Mouse (Mus musculus): ENCODE measurements around the gene Ube2e2.
"Not testable (repeated sequence)": the region's sequence is repeated elsewhere in the genome, so short reads cannot be mapped to it uniquely, and the experiment has no call there.

Gene Ube2e2

DNA sequence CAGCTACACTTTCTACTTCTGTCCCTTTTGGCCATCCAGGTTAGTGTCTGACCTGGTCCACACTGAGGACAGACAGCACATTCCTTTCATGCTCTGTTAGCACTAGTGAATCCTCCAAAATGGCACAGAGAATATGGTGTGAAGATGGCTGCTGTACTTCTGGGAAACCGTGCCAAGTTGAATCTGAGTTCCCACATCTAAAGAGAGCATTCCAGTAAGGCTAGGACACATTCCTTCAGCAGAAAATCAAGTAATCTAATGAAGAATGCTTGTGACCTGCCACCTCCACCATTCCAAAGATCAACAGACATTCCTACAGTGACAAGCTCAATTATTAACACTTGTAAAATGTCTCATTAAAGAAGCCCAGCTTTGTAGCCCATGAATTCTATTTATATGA lies 265.9 kb downstream of the Ube2e2 start:
- no peak for DNase-seq (ENCODE audit: low read depth)

DNA sequence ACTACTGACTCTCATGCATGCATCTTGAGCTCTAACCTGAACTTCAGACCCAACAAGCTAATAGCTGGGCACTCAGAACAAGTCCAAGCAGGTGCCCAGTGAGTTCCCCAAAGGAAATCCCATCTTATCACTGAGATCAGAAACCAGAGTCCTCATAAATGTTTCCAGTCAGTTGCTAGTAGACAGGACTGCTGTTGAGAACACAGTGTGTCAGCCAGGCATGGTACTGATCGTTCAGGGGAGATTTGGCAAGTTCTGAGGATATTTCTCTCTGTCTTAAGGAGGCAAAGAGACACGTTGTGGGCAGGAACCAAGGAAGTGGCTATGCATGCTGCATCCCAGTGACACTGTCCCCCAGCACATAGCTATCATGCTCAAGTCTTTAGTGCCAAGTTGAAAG lies 275.5 kb downstream of the Ube2e2 start:
- no peak for DNase-seq (ENCODE audit: low read depth)

DNA sequence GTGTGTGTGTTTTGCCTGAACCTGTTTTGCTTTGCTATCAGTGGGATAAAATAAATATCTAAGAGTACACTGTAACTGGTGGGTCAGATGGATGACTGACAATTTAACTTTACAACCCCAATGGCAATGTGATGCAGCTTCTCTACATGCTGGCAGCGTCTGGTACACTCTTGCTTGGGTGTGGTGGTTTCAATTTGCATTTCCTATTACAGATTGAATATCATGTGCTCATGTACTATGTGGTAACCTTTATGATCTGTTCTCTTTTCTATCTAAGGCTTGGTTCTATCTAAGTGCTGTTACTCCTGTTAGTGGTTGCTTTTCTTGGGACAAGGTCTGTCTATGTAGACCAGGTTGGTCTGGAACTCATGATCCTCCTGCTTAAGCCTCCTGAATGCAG lies 292.1 kb downstream of the Ube2e2 start:
- no peak for DNase-seq (ENCODE audit: low read depth)

DNA sequence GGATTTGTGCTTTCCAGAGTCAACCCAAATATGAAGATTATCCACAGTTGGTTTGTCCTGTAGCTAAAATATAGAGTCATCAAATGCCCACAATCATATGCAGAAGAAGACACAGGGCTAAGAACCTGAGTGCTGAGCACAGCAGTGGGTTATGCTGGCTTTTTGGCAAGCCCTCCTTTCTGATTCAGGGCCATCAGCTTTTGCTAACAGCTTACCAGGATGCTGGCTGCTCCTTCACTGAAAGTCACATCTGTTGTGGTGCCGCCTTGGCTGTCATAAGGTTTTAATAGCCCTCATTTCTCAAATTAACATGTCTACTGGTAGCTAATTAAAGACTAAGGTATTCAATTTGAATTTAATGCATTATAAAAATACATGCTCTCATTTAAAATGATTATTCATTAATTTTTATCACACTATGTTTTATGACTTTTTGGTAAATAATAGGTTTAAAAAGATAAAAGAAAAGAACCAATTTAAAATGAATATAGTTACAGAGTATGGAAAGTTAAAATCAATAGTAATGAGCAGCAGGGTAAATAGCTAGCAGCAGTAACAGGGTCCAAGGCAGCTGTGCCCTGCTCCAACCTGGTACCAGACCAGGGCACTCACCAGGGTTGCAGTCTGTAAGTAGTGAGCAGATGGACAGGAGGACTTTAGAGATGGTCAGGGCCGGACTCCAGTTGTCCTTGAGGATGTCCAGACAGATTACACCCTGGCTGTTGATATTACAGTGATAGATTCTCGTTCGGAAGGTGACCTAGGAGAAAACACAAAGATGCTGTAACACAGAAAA lies 307.6 kb downstream of the Ube2e2 start:
- no peak for DNase-seq (ENCODE audit: low read depth)

DNA sequence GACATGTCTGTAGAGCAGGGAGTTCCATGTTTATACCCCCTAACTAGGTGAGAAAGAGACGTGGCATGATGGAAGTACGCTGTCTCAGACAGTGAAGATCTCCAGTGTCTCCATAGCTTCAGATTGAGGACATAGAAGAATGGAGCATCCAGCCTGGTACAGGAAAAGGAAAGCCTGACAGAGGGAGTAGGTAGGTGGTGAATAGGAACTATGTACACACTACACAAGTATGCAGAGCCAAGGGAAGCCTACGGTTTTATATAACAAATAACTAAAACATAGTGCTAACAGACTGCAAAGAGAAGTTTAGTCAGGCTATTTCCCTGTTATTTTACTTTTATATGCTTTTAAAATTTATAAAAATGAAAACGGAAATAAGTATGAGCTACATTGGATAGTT lies 312.3 kb downstream of the Ube2e2 start:
- DNase-seq (ENCODE audit: low read depth), result no peak

DNA sequence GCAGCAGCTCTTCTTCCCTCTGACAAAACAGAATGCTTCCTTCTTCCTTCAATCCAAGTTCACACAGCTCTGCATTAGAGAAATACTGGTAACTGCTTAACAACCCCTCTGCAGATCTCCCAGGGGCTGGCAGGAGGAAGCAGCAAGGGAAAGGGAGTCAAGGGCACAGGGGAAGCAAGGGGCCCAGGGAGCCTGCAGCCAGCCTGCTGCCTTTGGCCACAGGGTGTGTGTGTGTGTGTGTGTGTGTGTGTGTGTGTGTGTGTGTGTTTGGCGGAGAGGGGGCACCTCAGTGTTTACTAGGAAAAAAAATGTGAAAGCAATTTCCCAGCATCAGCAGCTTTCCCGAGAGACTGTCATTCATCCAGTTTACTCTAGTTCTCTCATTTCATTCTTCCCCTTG lies 319.3 kb downstream of the Ube2e2 start:
- DNase-seq (ENCODE audit: low read depth), result no peak

DNA sequence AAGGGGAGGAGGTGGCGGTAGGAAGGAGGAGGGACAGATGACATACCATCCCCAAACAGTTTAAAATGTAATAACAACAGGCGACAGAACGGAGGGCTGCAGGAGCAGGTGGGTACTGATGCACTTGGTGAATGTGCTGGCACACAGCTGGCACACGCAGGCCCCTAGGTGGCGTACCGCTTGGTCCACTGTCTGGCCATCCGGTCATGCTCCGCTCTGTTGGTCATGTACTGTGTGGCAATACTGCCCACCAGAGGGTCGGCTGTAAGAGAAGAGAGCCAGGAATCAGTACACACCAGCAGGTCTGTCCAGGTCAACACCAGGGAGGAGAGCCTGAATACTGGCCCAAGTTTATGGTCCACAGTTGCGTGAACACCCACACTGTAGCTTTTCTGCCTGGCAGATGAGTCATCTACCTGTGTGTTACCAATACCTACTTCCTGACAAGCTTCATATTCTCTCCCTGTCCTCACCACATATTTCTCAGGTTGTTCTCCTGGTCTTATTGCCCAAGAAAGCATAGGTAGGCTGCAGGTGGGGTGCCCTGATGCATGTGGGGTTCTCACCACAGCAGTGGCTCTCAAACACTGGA lies 319.8 kb downstream of the Ube2e2 start:
- DNase-seq (ENCODE audit: low read depth), result no peak

DNA sequence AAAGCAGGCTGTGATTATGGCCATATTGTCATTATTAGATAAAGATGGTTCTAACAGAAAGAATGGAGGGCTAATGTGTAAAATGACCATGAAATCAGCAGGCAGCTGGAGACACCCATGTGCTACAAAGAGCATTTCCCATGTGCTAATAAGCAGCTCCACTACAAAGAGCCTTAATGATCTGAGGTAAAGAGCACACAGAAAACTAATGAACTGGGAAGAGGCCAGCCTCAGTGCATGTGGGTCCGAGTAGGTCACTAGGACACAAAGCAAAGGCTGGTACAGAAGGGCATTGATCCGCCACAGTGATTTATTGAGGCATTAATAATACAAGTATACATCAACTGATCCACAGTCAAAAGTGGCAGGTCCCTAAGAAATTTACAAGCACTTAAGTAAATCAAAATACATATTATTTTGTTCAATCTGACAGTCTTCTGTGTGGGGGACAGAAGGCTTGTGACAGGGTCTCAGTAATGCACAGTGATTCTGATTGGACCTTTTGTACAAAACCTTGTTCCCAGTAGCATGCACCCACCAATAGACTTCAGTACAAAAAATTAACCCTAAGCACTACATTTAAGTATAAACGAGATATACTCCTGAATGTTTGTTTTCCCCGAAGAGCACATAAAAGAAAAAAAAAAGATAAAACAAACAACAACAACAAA lies 320.6 kb downstream of the Ube2e2 start:
- no peak for DNase-seq (ENCODE audit: low read depth)

DNA sequence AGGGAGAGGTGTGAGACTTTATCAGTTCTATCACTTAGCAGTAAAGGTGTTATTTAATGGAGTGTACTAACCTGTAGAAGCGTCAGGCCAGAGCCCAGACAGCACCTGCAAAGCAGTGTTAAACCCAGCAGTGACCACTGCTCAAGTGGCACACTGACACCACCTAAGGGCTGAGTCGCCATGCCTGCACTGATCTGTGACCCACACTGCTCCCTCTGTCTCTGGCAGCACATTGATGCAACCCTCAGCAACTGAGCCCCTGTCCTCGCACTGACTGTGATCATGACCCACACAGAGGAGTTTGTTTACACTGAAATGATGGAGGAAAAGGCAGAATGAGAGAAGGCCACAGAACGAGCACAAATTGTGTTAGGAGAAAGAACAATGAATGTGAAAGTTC lies 321.2 kb downstream of the Ube2e2 start:
- DNase-seq (ENCODE audit: low read depth), result no peak

DNA sequence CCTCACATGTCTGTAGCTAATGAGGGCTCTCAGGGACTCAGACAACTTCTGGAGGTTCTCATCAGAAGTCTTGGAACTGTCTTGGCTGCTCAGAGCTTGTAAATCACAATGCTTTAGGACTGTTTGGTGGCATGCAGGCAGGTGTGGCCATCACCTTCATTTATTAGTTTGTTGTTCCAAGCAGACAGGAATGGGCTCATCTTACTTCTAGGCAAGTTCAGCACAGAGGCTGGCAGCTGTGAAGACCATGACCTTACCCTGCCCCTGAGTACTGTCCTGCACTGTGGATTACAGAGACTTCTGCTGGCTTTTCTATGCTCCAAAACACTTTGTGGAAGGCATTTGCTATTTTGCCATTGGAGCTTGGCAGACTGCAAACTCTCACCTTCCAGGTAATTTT lies 324.5 kb downstream of the Ube2e2 start:
- no peak for DNase-seq (ENCODE audit: low read depth)

DNA sequence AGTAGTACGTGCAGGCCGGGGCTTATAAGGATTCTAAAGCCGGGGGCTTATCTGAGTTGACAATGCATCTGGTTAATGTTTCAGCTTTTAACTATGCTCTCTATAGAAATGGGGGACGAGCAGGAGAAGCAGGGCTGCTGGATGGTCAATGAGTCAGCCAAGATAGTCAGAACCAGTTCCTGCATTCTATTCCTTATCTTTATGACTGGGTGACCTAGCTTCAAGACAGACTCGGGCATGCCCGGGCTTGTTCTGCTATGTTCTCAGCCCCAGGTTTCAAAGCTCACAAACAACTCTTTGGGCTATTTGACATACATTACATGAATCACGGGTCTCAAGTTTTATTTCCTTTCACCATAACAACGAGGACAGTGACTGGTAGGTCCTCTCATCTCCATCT lies 329.1 kb downstream of the Ube2e2 start:
- not testable (repeated sequence) for DNase-seq (ENCODE audit: low read depth)

DNA sequence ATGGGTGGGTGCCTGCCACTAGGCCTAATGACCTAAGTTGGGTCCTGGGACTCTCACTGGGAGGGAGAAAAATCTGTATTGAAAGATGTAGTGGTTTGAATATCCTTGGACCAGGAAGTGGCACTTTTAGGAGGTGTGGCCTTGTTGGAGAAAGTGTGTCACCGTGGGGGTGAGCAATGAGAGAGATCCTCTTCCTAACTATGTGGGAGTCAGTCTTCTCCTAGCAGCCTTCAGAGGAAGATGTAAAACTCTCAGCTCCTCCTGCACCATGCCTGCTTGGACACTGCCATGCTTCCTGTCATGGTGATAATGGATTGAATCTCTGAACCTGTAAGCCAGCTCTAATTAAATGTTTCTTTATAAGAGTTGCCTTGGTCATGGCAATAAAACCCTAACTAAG lies 338.8 kb downstream of the Ube2e2 start:
- DNase-seq (ENCODE audit: low read depth), result no peak

DNA sequence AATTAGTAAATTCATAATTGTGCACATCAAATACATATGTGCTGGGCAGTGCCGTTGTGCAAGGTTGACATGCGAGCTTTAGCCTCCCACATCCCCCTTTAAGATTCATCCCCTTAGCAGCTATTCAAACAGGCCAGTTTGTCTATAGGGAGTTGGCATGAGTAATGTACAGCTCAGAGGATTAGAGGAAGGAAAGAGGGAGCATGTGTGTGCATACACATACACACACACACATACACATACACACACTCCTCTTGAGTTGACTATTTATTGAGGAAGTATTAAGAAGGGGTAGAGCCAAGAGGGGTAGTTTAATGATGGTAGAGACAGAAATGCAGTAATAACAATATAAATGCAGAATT lies 339.5 kb downstream of the Ube2e2 start:
- DNase-seq (ENCODE audit: low read depth), result no peak

DNA sequence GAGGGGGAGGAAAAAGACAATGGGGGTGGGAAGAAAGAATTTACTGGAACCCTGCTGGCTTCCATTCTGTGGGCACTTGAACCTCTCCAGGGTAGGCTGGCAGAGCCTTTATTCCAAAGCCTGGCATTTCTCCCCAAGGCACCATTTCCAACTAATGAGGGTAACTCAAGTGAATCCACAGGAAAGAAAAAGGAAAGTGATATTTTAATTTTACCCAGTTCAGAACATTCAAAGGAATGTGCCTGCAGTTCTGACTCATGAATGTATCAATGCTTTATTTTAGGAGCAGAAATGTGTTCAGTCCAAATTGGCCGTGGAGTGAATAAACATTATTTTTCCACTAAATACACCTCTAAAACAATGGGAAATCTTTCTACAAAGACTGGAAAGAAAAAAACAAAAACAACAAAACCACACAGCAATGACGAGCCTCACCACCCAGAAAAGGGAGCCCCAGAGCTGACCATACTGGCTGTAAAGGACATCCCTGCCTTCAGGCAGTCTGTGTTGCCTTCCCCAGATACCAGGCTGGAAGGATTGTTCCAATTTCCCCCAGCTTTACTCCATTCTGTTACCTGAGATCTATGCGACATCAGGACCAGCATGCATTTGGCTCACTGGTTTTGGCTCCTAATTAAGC lies 340.0 kb downstream of the Ube2e2 start:
- no peak for DNase-seq (ENCODE audit: low read depth)

DNA sequence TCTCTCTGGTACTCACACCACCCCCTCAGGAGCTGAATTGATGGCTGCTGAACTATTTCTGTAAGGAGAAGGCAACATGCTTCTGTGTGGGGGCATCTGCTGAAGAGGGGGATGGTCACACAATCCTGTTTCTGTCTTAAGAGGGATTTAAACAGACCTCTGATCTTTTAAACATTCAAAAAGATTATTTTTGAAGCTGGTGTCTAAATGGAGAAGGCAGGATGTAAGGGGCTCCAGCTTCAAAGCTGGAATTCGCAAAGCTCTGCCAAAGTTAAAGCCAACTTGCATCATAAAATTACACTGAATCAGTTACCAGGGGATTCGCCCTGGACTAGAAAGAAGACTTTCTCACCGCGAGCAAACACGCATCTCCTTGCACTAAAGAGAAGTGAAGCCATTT lies 346.5 kb downstream of the Ube2e2 start:
- DNase-seq (ENCODE audit: low read depth), result no peak

DNA sequence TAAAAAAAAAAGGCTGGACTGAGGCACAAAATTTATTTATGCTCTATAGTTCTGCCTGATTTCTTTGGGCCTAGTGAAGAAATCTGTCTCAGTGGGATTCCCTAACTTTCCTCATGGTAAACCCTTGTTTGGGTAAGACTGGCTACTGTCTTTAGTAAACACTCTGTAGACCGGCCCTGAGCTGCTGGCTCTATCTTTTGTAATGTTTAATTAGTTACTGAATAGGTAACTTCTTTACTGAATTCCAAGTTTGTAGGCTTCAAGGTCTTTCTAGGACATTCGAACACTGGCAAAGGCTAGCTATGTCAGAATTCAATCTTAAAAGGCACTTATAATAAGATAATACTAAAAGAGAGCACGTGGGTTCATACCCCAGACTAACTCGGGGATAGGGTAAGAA lies 355.0 kb downstream of the Ube2e2 start:
- DNase-seq (ENCODE audit: low read depth), result not testable (repeated sequence)

DNA sequence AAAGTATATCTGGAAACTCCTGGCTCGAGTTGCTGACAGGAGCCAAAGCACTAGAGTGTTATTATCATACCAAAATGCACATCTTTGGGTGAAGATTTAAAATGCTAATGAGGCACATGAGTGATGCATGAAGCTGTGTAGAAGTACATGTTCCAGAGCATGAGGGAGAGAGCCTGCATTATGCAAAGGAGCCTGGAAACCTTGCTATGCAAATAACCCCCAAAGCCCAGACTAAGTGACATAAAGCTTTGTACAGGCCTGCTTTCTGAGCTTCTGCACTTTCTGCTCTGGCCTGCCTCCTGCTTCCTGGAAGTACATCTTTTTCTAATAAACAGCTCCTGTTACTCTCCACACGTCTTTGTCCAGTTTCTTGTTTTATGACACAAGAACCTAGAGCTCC lies 363.2 kb downstream of the Ube2e2 start:
- no peak for DNase-seq (ENCODE audit: low read depth)

DNA sequence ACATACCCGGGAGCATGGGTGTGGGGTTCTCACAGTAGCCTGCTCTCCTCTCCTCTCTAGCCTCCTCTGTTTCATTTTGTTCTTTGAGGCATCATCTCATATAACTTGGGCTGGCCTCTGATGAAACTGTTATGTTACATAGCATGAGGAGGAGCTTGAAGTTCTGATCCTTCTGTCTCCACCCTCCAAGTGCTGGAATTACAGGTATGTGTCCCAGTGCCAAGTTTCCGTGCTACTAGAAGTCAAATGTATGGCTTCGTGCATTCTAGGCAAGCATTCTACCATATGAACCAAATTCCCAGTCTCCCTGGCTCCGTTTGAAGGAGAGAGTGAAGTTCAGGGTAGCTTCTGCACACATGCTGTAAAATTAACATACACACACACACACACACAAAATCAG lies 363.6 kb downstream of the Ube2e2 start:
- no peak for DNase-seq (ENCODE audit: low read depth)
